Mouse (Mus musculus): ENCODE results near the gene Mroh9.

- TF ChIP-seq POLR2A (IDR thresholded peaks at IDR 0.05; ENCODE audit: borderline replicate concordance, extremely low read depth, low read depth, low read length) (no peak), CTCF (IDR thresholded peaks at IDR 0.05; ENCODE audit: insufficient read depth, low read length) (no peak)
Measured at GRCm38 (mm10) chr1:162987546-162987945, 97.9 kb downstream of the Mroh9 start.

All from lung, adult 2 months (tissue).